Mouse (Mus musculus) heart, postnatal 0 days (tissue): ENCODE results near the gene Vwa3a. TPM values are rescaled to one million over a fixed set of nuclear protein-coding genes. Genes with fewer than 3 reads are reported as not detected.
A peak's percentile ranks its signal among the peaks of the same experiment; 100 is the strongest.

Source experiments
- ATAC-seq: fragments of 200-750 bp; cut with Nextera tagmentation; 2 replicates; pipeline ENCODE4 v1.8.0; 2017; ENCODE audit warnings: low read depth, moderate number of reproducible peaks, moderate library complexity; ENCODE audit not compliant: insufficient read depth
- DNase-seq: peaks from one replicate; pipeline ENCODE4 v3.0.0-alpha.2; 2016; ENCODE audit warnings: low spot score
- H3K27ac ChIP-seq: fragments of 300-500 bp; sonication (generic); 2 replicates; pipeline ENCODE4 v1.5.1; 2014; ENCODE audit warnings: low read depth, mild to moderate bottlenecking
- H3K27me3 ChIP-seq: fragments of 300-500 bp; sonication (generic); 2 replicates; pipeline ENCODE4 v1.6.1; 2014; ENCODE audit warnings: low read length, mixed read lengths; ENCODE audit not compliant: control insufficient read depth, insufficient read depth
- H3K36me3 ChIP-seq: fragments of 300-500 bp; sonication (generic); replicated peaks from 2 replicates; pipeline ENCODE4 v1.6.1; 2014; ENCODE audit warnings: low read length, mixed read lengths; ENCODE audit not compliant: control insufficient read depth, insufficient read depth
- H3K4me1 ChIP-seq: fragments of 300-500 bp; sonication (generic); 2 replicates; pipeline ENCODE4 v1.6.1; 2014; ENCODE audit warnings: antibody characterized with exemption; ENCODE audit not compliant: control insufficient read depth, insufficient read depth
- H3K4me2 ChIP-seq: fragments of 300-500 bp; sonication (generic); 2 replicates; pipeline ENCODE4 v1.6.1; 2014; ENCODE audit warnings: low read depth, mild to moderate bottlenecking, low read length, moderate library complexity
- H3K4me3 ChIP-seq: fragments of 300-500 bp; sonication (generic); 2 replicates; pipeline ENCODE4 v1.5.1; 2014; ENCODE audit warnings: low read depth, low read length
- H3K9ac ChIP-seq: fragments of 300-500 bp; sonication (generic); replicated peaks from 2 replicates; pipeline ENCODE4 v1.6.1; 2014; ENCODE audit warnings: low read depth, low read length, mixed read lengths
- H3K9me3 ChIP-seq: fragments of 300-500 bp; sonication (generic); replicated peaks from 2 replicates; pipeline ENCODE4 v1.6.1; 2016; ENCODE audit warnings: low read length; ENCODE audit not compliant: control insufficient read depth
- CTCF ChIP-seq: IDR thresholded peaks from 2 replicates; pipeline ENCODE4 v1.5.1; 2016; ENCODE audit warnings: antibody characterized with exemption, control low read depth, low read depth
- EP300 ChIP-seq: IDR thresholded peaks from 2 replicates; pipeline ENCODE4 v1.6.1; 2016; ENCODE audit warnings: antibody characterized with exemption, low read depth
- WGBS: fragments of 180-500 bp; shearing (Covaris S2); extraction: QIAGEN DNeasy Blood & Tissue Kit; methylation state at CpG from one replicate; pipeline ENCODE4 v1.1.7; 2014; 5-methylcytosine and 5-hydroxymethylcytosine counted together
- polyA plus RNA-seq: library from polyadenylated mRNA; unstranded; fragments of >200 nt; fragmentation: Nextera tagmentation; extraction: Ambion mirVana; gene quantifications from 2 replicates; pipeline ENCODE4 v1.2.1, GENCODE M21; 2015
- total RNA-seq: library from RNA; depleted of rRNA; stranded (reverse); fragments of >200 nt; gene quantifications from 2 replicates; pipeline ENCODE4 v1.2.3, GENCODE M21; 2014; ENCODE audit warnings: low replicate concordance

Gene Vwa3a
- total and polyA plus RNA-seq, 2 experiments from 2014 or later = 0.04 to 1.1 TPM

GRCm38 (mm10) chr7:120838436-120839160, 99.5 kb downstream of the Vwa3a start:
- Histone ChIP-seq H3K36me3 (no peaks in the 10 kb centered on the region), H3K4me3 (no peak overlapping the region), H3K27ac (peak overlapping the region; percentile 37; the same call in 1 of the 2 replicates), H3K9ac (no peak overlapping the region), H3K27me3 (no peaks in the 10 kb centered on the region), H3K9me3 (no peaks in the 10 kb centered on the region), H3K4me2 (no peak overlapping the region), H3K4me1 (no peaks in the 10 kb centered on the region)
- TF ChIP-seq EP300 (no peak), CTCF (no peak)
- DNase-seq = no peak
- WGBS = 52% methylated on average over 5 of the region's 5 CpGs
- no peak for ATAC-seq

DNA sequence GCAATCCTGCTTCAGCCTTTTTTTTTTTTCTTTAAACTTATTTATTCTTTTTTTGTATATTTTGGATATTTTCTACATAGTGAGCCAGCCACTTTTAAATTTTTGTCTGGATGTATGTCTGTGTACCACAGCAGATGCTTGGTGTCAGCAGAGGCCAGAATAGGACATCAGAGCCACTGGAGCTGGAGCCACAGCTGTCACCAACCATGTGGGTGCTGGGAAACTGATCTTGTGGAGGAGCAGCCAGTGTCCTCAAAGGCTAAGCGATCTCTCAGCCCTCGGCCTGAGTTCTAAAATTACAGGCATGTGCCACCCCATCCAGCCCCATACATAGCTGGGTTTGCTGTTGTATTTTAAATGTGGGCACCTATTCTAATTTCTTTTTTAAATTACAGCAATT, 100.7 kb downstream of the Vwa3a start:
- Histone ChIP-seq H3K27ac (no peak overlapping the region), H3K4me1 (peaks cover 10% of the 10 kb centered on the region), H3K9ac (no peak overlapping the region), H3K4me2 (no peak overlapping the region), H3K27me3 (no peaks in the 10 kb centered on the region), H3K36me3 (no peaks in the 10 kb centered on the region), H3K4me3 (no peak overlapping the region), H3K9me3 (no peaks in the 10 kb centered on the region)
- WGBS = 60% methylated on average over 2 of the region's 2 CpGs
- ATAC-seq (no peak), DNase-seq (no peak)
- no peak for TF ChIP-seq CTCF
- TF ChIP-seq EP300 = no peak

DNA sequence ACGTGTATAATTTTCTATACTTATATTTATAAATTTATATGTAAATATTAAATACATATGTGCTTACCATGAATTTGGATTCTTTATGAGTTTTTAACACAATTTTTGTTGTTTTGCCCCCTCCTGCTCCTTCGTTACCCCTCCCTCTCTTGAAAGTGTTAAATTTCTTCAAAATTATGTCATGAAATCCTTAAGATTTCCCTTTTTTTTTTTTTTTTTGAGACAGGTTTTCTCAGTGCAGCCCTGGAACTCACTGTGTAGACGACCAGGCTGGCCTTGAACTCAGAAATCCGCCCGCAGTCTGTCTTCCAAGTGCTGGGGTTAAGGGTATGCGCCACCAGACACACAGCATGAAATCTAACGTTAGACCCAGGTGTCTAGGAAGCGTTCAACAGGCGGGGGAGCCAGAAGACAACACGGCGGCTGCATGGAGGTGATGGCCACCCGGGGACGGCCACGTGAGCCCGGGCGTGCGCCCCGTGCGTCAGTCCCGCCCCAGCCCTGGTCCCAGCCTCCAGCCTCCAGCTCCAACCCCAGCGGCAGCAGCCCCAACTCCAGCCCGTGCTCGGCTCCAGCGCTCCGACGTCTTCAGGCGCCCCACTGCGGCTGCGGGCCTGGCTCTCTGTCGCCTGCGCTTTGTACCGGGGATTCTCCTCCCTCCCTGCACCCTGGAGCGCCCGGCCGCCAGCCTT, 103.4 kb downstream of the Vwa3a start, which contains the start of gene Eef2k:
Eef2k (plus strand) TSS at position 487 of the 692 bp plus-strand sequence.
- peak; percentile 94 for ATAC-seq
- Histone ChIP-seq H3K4me3 (peak within 1 kb of the TSS; percentile 82), H3K9ac (peak within 1 kb of the TSS; percentile 80), H3K27ac (peak within 1 kb of the TSS; percentile 95), H3K4me1 (peaks cover 19% of the 10 kb centered on the region), H3K4me2 (peak within 1 kb of the TSS; percentile 88), H3K9me3 (no peaks in the 10 kb centered on the region), H3K36me3 (0 out of 2 replicates have a peak, but pooled peaks cover 2% of the 10 kb centered on the region), H3K27me3 (no peaks in the 10 kb centered on the region)
- TF ChIP-seq EP300 = no peak
- peak; percentile 39 for TF ChIP-seq CTCF
- peak; percentile 86 for DNase-seq
- 4% methylated on average over 33 of the region's 35 CpGs for WGBS

GRCm38 (mm10) chr7:120843037-120843621, 104.0 kb downstream of the Vwa3a start:
- WGBS = under 1% methylated on average over 39 of the region's 40 CpGs
- H3K9me3 ChIP-seq = no peaks in the 10 kb centered on the region
- peak overlapping the region; percentile 80 for H3K9ac ChIP-seq
- peak; percentile 89 for DNase-seq
- peak overlapping the region; percentile 88 for H3K4me2 ChIP-seq
- peak; percentile 78 for ATAC-seq
- peak overlapping the region; percentile 95 for H3K27ac ChIP-seq
- H3K4me3 ChIP-seq = peak overlapping the region; percentile 82
- no peaks in the 10 kb centered on the region for H3K27me3 ChIP-seq
- peaks cover 19% of the 10 kb centered on the region for H3K4me1 ChIP-seq
- no peak for TF ChIP-seq CTCF
- no peak for TF ChIP-seq EP300
- H3K36me3 ChIP-seq = 0 out of 2 replicates have a peak, but pooled peaks cover 5% of the 10 kb centered on the region

DNA sequence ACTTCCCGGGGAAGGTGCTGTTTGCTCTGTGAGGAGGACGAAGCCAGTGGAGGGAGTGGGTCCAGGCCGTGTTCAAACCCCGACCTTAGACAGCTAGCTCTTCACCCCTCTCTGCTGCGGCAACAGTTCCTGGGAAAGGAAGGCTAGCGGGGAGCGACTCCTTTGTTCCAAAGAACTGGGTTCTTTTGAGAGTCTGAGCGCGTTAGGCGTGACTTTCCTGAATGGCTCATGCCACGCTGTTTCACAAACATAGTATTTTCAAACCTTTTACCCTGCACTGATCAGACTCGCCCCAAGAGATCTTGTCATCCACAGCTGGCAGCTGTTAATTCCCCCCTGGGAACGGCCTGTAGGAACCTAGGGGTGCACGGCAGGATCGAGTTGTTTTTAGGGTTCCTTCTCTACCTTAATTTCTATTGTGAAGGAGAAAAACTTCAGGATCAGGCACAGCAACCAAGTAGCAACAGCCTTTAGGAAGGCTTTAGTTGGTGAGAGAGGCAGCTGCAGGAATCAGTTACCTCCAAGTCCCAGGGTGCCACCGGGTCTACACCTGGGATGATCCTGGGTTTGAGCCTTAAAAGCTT, 104.8 kb downstream of the Vwa3a start:
- Histone ChIP-seq H3K9me3 (no peaks in the 10 kb centered on the region), H3K9ac (peak overlapping the region; percentile 80), H3K4me3 (peak overlapping the region; percentile 82), H3K4me1 (peaks cover 22% of the 10 kb centered on the region), H3K36me3 (0 out of 2 replicates have a peak, but pooled peaks cover 5% of the 10 kb centered on the region), H3K4me2 (peak overlapping the region; percentile 88), H3K27ac (peak overlapping the region; percentile 95), H3K27me3 (no peaks in the 10 kb centered on the region)
- TF ChIP-seq CTCF = no peak
- no peak for TF ChIP-seq EP300
- no peak for DNase-seq
- 7% methylated on average over 16 of the region's 16 CpGs for WGBS
- ATAC-seq = no peak
